Mouse (Mus musculus) thymus, postnatal 10 days (tissue): ENCODE results near the gene Il25.

Source experiments
- DNase-seq, 2 experiments: peaks; one replicate each; pipeline ENCODE4 v3.0.0; 2021; ENCODE audit warnings: low spot score in 2 of 2

Gene Il25

GRCm38 (mm10) chr14:54932645-54933150, at the start of gene Il25:
Gene Il25, plus strand, starts transcription at chr14:54932695.
- no peak for DNase-seq

- DNase-seq, result no peak
These were observed 49.1 kb upstream of the Il25 start, which contains the start of the genes Bcl2l2 and Gm20521 for GRCm38 (mm10) chr14:54883154-54884021. Gene Bcl2l2, plus strand, starts transcription at chr14:54883377. Gene Gm20521, plus strand, starts transcription at chr14:54883441.

DNA sequence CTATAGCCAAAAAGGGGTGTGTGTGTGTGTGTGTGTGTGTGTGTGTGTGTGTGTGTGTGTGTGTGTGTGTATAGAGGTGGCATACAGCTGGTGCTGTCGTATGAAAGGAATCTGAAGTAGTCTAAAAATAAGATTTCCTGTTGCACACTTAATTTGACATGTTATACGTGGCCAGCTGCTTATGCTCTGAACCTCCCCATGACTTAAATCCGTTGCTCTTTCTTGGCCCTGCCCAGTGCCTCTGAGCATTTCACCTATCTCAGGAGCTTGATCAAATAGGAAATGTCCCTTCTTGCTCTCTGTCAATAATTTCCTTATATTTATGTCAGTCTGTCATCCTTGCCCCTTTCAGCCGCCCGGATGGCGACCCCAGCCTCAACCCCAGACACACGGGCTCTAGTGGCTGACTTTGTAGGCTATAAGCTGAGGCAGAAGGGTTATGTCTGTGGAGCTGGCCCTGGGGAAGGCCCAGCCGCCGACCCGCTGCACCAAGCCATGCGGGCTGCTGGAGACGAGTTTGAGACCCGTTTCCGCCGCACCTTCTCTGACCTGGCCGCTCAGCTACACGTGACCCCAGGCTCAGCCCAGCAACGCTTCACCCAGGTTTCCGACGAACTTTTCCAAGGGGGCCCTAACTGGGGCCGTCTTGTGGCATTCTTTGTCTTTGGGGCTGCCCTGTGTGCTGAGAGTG, 48.3 kb upstream of the Il25 start:
- no peak for DNase-seq

- DNase-seq, result no peak
These were observed 47.2 kb upstream of the Il25 start for GRCm38 (mm10) chr14:54885309-54885708.

DNA sequence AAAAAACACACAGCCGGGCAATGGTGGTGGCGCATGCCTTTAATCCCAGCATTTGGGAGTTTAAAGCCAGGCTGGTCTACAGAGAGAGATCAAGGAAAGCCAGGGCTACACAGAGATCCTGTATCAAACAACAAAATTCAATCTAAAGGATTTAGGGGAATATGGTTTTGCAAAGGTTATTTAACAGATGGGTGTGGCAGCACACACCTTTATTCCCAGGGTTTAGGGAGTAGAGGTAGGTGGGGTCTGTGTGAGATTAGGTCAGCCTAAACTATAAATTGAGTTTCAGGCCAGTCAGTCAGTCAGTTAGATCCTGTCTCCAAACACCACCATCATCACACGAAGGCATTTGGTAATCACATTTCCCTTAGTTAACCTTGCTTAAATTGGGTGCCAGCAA, 40.3 kb upstream of the Il25 start, which contains the start of gene Pabpn1:
Gene Pabpn1, plus strand, starts transcription at position 301 of the 400 bp plus-strand sequence.
- DNase-seq, result no peak

GRCm38 (mm10) chr14:54893651-54894181, 38.8 kb upstream of the Il25 start:
- DNase-seq, result peak; percentile 95 to 97

DNA sequence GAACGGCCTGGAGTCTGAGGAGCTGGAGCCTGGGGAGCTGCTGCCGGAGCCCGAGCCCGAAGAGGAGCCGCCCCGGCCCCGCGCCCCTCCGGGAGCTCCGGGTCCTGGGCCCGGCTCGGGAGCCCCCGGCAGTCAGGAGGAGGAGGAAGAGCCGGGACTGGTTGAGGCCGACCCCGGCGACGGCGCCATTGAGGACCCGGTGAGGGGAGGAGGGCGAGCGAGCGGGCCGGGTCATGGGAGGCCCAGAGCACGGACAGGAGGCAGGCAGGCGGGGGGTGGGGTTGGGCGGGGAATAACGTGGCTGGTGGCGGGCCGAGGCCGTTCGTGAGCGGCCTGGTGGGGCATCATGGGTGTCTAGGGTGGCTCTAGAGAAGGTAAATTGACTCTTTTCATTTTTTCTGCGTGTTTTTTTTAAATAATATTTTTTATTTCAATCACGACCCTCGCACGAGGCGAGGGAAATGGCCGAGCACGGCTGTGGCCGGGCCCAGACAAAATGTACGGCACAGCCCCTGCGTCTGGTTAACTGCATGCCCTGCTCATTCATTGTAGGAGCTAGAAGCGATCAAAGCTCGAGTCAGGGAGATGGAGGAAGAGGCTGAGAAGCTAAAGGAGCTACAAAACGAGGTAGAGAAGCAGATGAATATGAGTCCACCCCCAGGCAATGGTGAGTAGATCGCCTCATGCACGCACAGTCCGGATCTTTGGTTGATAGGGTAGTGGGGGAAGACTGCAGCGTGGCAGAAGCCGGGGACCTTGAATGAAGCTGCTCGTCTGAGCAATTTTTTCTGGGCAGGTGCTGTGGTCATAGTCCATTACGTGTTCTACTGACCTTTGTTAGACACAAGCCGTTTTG, 38.0 kb upstream of the Il25 start:
- peak in 1 of 2 experiments; percentile 52 for DNase-seq

GRCm38 (mm10) chr14:54897445-54897844, 35.0 kb upstream of the Il25 start:
- no peak for DNase-seq

- peak in 1 of 2 experiments; percentile 71 for DNase-seq
These were observed 32.1 kb upstream of the Il25 start for GRCm38 (mm10) chr14:54900383-54900782.

DNA sequence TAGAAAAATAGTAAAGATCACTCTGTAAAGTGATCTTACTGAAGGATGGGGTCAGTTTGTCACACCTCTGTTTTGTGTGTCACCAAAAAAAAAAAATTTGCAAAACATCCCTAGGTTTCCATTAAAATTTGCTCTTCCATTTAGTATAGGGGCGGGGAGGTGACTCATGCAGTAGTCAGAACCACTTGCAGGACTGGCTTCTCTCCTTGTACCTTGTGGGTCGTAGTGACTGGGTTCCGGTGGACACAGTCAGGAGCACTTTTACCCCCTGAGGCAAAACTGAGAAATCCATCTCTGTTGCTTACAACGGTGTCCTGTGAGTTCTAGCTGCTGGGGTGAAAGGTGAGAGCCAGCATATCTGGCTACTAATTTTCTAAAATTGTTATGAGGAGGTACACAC, 28.9 kb upstream of the Il25 start:
- DNase-seq, result no peak

DNA sequence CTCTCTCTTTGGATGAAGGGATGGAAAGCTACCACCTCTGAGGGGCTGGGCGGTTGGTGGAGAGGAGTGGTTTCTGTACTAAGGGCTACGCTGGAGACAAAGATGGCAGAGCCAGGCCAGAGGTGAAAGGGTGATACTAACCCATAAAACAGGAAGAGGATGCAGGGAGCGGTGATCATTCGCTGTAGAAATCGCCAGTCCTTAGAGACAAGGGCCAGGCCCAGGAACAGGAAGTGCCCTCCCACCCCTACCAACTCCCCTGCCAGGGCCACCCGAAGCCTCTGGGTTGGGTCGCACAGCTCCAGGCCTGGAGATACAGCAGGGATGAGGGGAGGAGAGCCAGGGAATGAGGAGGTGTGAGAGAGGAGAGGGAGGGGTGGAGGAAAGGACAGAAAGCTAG, 23.8 kb upstream of the Il25 start:
- DNase-seq, result no peak

GRCm38 (mm10) chr14:54912109-54912850, 20.2 kb upstream of the Il25 start:
- DNase-seq, result no peak

DNA sequence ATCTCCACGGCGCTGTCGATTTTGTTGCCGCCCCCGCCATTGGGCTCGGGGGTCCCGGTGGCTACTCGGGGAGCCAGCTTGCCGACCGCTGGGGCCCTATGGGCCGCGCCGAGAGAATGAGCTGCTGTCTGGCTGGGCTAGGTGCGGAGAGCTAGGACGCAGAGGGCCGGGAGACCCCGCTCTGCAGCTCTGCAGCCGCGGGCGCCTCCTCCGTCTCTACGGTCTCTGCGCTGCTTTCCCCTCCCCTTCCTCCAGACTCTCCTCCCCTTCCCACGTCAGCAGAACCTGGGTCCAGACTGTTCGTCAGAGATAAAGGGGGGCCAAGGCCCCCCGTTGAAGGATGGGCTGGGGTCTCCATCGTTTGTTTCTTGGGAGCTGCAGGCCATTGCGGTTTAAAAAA, 19.6 kb upstream of the Il25 start, which contains the start of gene Slc22a17:
Gene Slc22a17, minus strand, starts transcription at position 247 of the 400 bp plus-strand sequence.
- peak in 1 of 2 experiments; percentile 30 for DNase-seq

DNA sequence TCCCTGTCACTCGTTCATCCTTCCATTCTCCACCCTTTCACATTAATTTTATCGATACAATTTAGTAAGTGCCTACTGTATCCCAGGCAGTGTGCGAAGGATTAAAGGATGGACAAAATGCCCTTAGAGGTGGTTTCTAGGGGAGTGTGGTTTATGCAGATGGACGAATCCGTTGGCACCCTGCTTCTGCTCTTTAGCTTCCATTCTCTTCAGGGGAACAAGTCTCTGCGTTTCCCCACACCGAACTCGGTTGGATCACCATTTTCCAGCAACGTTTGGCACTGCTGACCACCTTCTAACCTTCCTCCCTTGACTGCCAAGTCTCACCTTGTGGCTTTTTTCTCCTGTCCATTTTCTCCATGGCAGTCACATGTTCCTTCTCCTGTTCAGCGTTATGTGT, 19.2 kb upstream of the Il25 start:
- DNase-seq, result no peak

GRCm38 (mm10) chr14:54920076-54920685, 12.3 kb upstream of the Il25 start:
- no peak for DNase-seq

GRCm38 (mm10) chr14:54924641-54925348, 7.7 kb upstream of the Il25 start:
- DNase-seq, result no peak

DNA sequence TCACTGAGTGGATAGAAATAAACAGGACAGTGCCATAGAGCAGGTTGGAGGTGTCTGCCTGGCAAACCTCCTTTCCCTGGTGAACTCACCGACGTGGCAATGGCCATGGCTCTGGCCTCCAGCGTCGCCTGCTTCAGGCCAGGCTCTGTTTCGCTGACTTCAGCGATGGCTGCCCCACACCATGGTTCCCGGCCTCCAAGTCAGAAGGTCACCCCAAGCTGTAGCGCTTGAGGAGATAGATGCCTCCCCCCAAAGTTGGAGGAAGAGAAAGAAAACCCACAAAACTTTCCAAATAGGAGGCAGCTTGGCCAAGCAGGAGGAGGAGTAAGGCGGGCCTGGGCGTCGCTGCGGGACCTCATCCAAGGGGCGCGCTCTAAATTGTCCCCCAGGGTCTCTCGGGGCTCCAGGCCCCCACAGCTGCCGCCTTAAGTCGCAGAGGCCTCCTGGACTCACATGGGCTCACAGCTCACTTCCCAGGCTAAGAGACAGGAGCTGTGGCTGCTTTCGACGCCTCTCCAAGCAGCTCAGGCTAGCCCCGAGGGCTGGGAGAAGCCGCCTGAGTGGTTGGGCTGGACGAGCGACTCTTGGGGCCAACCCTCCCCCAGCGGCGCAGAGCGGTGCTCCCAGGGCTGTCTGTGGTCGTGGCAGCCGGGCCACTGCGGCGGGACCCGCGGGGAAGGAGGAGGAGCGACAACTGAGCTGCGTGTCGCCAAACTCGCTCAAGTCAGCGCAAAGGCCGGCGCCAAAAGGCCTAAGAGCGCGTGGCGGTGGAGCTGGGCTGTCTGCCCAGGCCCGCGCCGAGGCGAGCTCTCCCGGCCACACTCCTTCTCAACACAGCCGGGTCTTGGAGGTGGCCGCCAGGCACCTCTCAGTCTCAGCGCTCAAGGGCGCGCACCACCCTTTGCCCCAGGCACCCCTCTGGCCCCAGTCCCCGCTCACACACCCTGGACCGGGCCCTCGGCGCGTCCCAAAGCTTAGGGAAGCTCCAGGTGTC, 6.8 kb upstream of the Il25 start, which contains the start of gene Efs:
Gene Efs, minus strand, starts transcription at position 778 of the 994 bp plus-strand sequence.
- peak in 1 of 2 experiments; percentile 12 for DNase-seq
